ENCODE assay signal across 9 mouse cellular contexts in genomic region chr6:86349257-86349656, GRCm38 (mm10). TPM values are rescaled to one million over a fixed set of nuclear protein-coding genes. Genes with fewer than 3 reads are reported as not detected.
DNase-seq lines count a peak whose midpoint lies in the region; TF ChIP-seq lines count a peak whose summit lies in the region.
"Had no signal": no experiment of that assay in that cellular context is flagged by ENCODE, and none has a peak within 500 bp of the region (broad histone marks: within the 10 kb centered on the region; RNA-seq: fewer than 3 reads in every experiment).

No protein-coding gene starts in this region.

- H3K27me3 ChIP-seq in heart, adult 2 months (ENCODE audit: control insufficient read depth, insufficient read depth, low read length), result no peaks in the 10 kb centered on the region
- no peaks in the 10 kb centered on the region for H3K27me3 ChIP-seq in heart, embryonic 10.5 days (ENCODE audit: insufficient read depth, poor library complexity, severe bottlenecking)
- H3K27me3 ChIP-seq: limb, embryonic 12.5 days had no signal

- H3K9me3 ChIP-seq in heart, embryonic 10.5 days, result no peaks in the 10 kb centered on the region
- H3K9me3 ChIP-seq: limb, embryonic 12.5 days had no signal

- WGBS in heart, adult 2 months, result 32% methylated on average over 7 of the region's 7 CpGs
- 53% methylated on average over 7 of the region's 7 CpGs for WGBS in heart, embryonic 10.5 days
- 37% methylated on average over 7 of the region's 7 CpGs for WGBS in lung, adult 2 months

- H3K9ac ChIP-seq in heart, adult 2 months (ENCODE audit: low read depth, low read length), result no peak overlapping the region
- H3K9ac ChIP-seq: limb, embryonic 12.5 days had no signal

- TF ChIP-seq EP300 in heart, adult 2 months (IDR thresholded peaks at IDR 0.05; ENCODE audit: insufficient read depth, low read depth, low read length), result no peak

- no peak for DNase-seq in heart, adult 2 months
- DNase-seq in heart, embryonic 10.5 days (ENCODE audit: low spot score), result no peak
- no peak for DNase-seq in lung, adult 2 months
- no peak for DNase-seq in lung, postnatal 4 days
- DNase-seq in brain, embryonic 14.5 days (ENCODE audit: low read depth), result peak; percentile 53
- DNase-seq in lung, postnatal 36 days, result peak; percentile 41
- DNase-seq in urinary bladder, postnatal 36 days (ENCODE audit: low spot score in 2 of 2), result no peak
- no peak for DNase-seq in left cerebral cortex, postnatal 4 days

- no peak overlapping the region for H3K27ac ChIP-seq in heart, adult 2 months
- no peak overlapping the region for H3K27ac ChIP-seq in heart, embryonic 10.5 days
- H3K27ac ChIP-seq: limb, embryonic 12.5 days had no signal

- TF ChIP-seq CTCF in heart, adult 2 months (IDR thresholded peaks at IDR 0.05), result peak; percentile 58
- peak; percentile 31; the same call in 1 of the 2 replicates for TF ChIP-seq CTCF in lung, adult 2 months (IDR thresholded peaks at IDR 0.05; ENCODE audit: insufficient read depth, low read length)
- TF ChIP-seq CTCF in brain, embryonic 14.5 days (IDR thresholded peaks at IDR 0.05; ENCODE audit: borderline replicate concordance, extremely low read depth, insufficient read depth, insufficient read length), result peak; percentile 38; the same call in 1 of the 2 replicates

- no peak overlapping the region for H3K4me3 ChIP-seq in heart, adult 2 months
- H3K4me3 ChIP-seq in heart, embryonic 10.5 days, result no peak overlapping the region
- H3K4me3 ChIP-seq in lung, adult 2 months (replicated peaks; ENCODE audit: extremely low read depth, low read depth, low read length), result no peak overlapping the region
- H3K4me3 ChIP-seq: limb, embryonic 12.5 days had no signal

- no peaks in the 10 kb centered on the region for H3K79me2 ChIP-seq in heart, adult 2 months (replicated peaks; ENCODE audit: control insufficient read depth, insufficient read depth, low read length)

- no peaks in the 10 kb centered on the region for H3K4me1 ChIP-seq in heart, adult 2 months (ENCODE audit: control insufficient read depth, insufficient read depth, low read length)
- peaks cover 18% of the 10 kb centered on the region for H3K4me1 ChIP-seq in heart, embryonic 10.5 days
- no peaks in the 10 kb centered on the region for H3K4me1 ChIP-seq in lung, adult 2 months (ENCODE audit: control insufficient read depth, insufficient read depth, low read length)

- TF ChIP-seq POLR2A in heart, adult 2 months (IDR thresholded peaks at IDR 0.05; ENCODE audit: insufficient read depth, low read depth, low read length), result no peak
- no peak for TF ChIP-seq POLR2A in lung, adult 2 months (IDR thresholded peaks at IDR 0.05; ENCODE audit: borderline replicate concordance, extremely low read depth, low read depth, low read length)
- no peak for TF ChIP-seq POLR2A in brain, embryonic 14.5 days (IDR thresholded peaks at IDR 0.05; ENCODE audit: borderline replicate concordance, extremely low read depth, insufficient read depth, insufficient read length, poor library complexity, severe bottlenecking)

- no peaks in the 10 kb centered on the region for H3K36me3 ChIP-seq in heart, adult 2 months (ENCODE audit: control insufficient read depth, insufficient read depth, low read length)
- no peaks in the 10 kb centered on the region for H3K36me3 ChIP-seq in heart, embryonic 10.5 days
- H3K36me3 ChIP-seq: limb, embryonic 12.5 days had no signal

- intact Hi-C loops in heart, adult 2 months (cut with DNase I), result no loop called here
- intact Hi-C loops in left cerebral cortex, postnatal 4 days (cut with DNase I), result no loop called here

RNA-seq across cellular contexts. Expression of gene Fam136a, which starts 16.2 kb away (rescaled TPM):
- 10 to 100 TPM; 29.3 TPM for total RNA-seq in heart, adult 2 months (2021)
- 15.8 and 22.7 TPM in 2 replicates for polyA plus RNA-seq in heart, adult 2 months (2012; rRNA removed)
- 148 and 182 TPM in 2 replicates for polyA plus RNA-seq in heart, embryonic 10.5 days (2016; fragmentation: Nextera tagmentation; extraction: Ambion mirVana)
- polyA plus RNA-seq in lung, adult 2 months (2012; rRNA removed), result 8.3 and 8.5 TPM in 2 replicates
- polyA plus RNA-seq in brain, embryonic 14.5 days (2012; rRNA removed), result 56.5 and 58.2 TPM in 2 replicates
- 10 to 100 TPM; 45.4 to 50.4 TPM for total RNA-seq in left cerebral cortex, postnatal 4 days (2021)

RNA-seq across cellular contexts. Expression of gene Snrpg, which starts 21.8 kb away (rescaled TPM):
- 10 to 100 TPM; 41.9 to 42.0 TPM for total RNA-seq in heart, adult 2 months (2021)
- polyA plus RNA-seq in heart, adult 2 months (2012; rRNA removed), result 22.7 and 32.3 TPM in 2 replicates
- 410 and 487 TPM in 2 replicates for polyA plus RNA-seq in heart, embryonic 10.5 days (2016; fragmentation: Nextera tagmentation; extraction: Ambion mirVana)
- polyA plus RNA-seq in lung, adult 2 months (2012; rRNA removed), result 30.3 and 36.8 TPM in 2 replicates
- polyA plus RNA-seq in brain, embryonic 14.5 days (2012; rRNA removed), result 175 and 203 TPM in 2 replicates
- total RNA-seq in left cerebral cortex, postnatal 4 days (2021), result 100 to 1,000 TPM; 120 to 152 TPM

RNA-seq across cellular contexts. Expression of gene Pcyox1, which starts 47.7 kb away (rescaled TPM):
- total RNA-seq in heart, adult 2 months (2021), result 10 to 100 TPM; 69.6 to 82.5 TPM
- 30.3 and 55.6 TPM in 2 replicates for polyA plus RNA-seq in heart, adult 2 months (2012; rRNA removed)
- 55.4 and 57.8 TPM in 2 replicates for polyA plus RNA-seq in heart, embryonic 10.5 days (2016; fragmentation: Nextera tagmentation; extraction: Ambion mirVana)
- polyA plus RNA-seq in lung, adult 2 months (2012; rRNA removed), result 25.6 and 28.6 TPM in 2 replicates
- 71.4 and 72.1 TPM in 2 replicates for polyA plus RNA-seq in brain, embryonic 14.5 days (2012; rRNA removed)
- total RNA-seq in left cerebral cortex, postnatal 4 days (2021), result 100 to 1,000 TPM; 105 to 113 TPM

RNA-seq across cellular contexts. Expression of gene Tia1, which starts 54.8 kb away (rescaled TPM):
- total RNA-seq in heart, adult 2 months (2021), result 10 to 100 TPM; 22.4 to 23.7 TPM
- 13.1 and 27.9 TPM in 2 replicates for polyA plus RNA-seq in heart, adult 2 months (2012; rRNA removed)
- 144 and 177 TPM in 2 replicates for polyA plus RNA-seq in heart, embryonic 10.5 days (2016; fragmentation: Nextera tagmentation; extraction: Ambion mirVana)
- polyA plus RNA-seq in lung, adult 2 months (2012; rRNA removed), result 12.8 and 22.0 TPM in 2 replicates
- polyA plus RNA-seq in brain, embryonic 14.5 days (2012; rRNA removed), result 331 and 433 TPM in 2 replicates
- 100 to 1,000 TPM; 192 TPM for total RNA-seq in left cerebral cortex, postnatal 4 days (2021)

Comparison
In these comparisons a context has a peak if more than half of its experiments do, and no peak if none do; other contexts are left out.
1. DNase-seq: peak in brain, embryonic 14.5 days (single experiment) and lung, postnatal 36 days (single experiment); none in heart, adult 2 months (0 of 2), heart, embryonic 10.5 days (single experiment), lung, adult 2 months (single experiment), lung, postnatal 4 days (0 of 2), urinary bladder, postnatal 36 days (0 of 2) and left cerebral cortex, postnatal 4 days (single experiment).
2. Peak in every context shown above with its lines, with median percentiles within 50 percentile points of each other: CTCF ChIP-seq.